Mouse (Mus musculus) liver, embryonic 14.5 days (tissue): Measurements from ENCODE around the gene Coasy. TPM values are rescaled to one million over a fixed set of nuclear protein-coding genes. Genes with fewer than 3 reads are reported as not detected.

Source experiments
- ATAC-seq: fragments of 200-750 bp; cut with Nextera tagmentation; 2 replicates; pipeline ENCODE4 v1.8.0; 2017; ENCODE audit warnings: moderate number of reproducible peaks, mild to moderate bottlenecking, moderate library complexity; ENCODE audit not compliant: insufficient read depth
- DNase-seq, 3 experiments: peaks; one replicate each; pipeline ENCODE4 v3.0.0-alpha.2; 2012 to 2013; ENCODE audit warnings: low read depth in 3 of 3, low spot score in 3 of 3
- H3K27ac ChIP-seq: fragments of 300-500 bp; sonication (generic); 2 replicates; pipeline ENCODE4 v1.5.1; 2014; ENCODE audit warnings: moderate library complexity, mild to moderate bottlenecking, control low read depth, inconsistent platforms
- H3K27me3 ChIP-seq: fragments of 300-500 bp; sonication (generic); 2 replicates; pipeline ENCODE4 v1.6.1; 2014; ENCODE audit warnings: mild to moderate bottlenecking, low read length, moderate library complexity; ENCODE audit not compliant: control insufficient read depth, insufficient read depth
- H3K36me3 ChIP-seq: fragments of 300-500 bp; sonication (generic); replicated peaks from 2 replicates; pipeline ENCODE4 v1.6.1; 2014; ENCODE audit warnings: low read depth; ENCODE audit not compliant: control insufficient read depth, insufficient read depth
- H3K4me1 ChIP-seq, 2 experiments: fragments of 200-500 bp in 1 of 2; fragments of 300-500 bp in 1 of 2; sonication (generic) in 1 of 2; replicated peaks; 2 replicates each; pipeline ENCODE4 v1.6.1; 2012 to 2014; ENCODE audit warnings: antibody characterized with exemption in 1 of 2, inconsistent platforms in 1 of 2, low read length in 1 of 2; ENCODE audit not compliant: control insufficient read depth in 2 of 2, insufficient read depth in 2 of 2
- H3K4me2 ChIP-seq: fragments of 300-500 bp; sonication (generic); 2 replicates; pipeline ENCODE4 v1.6.1; 2014; ENCODE audit warnings: low read depth, mild to moderate bottlenecking, control low read depth, moderate library complexity
- H3K4me3 ChIP-seq, 2 experiments: fragments of 200-500 bp in 1 of 2; fragments of 300-500 bp in 1 of 2; sonication (generic) in 1 of 2; 2 replicates each; pipeline ENCODE4 v1.5.1; 2012 to 2014; ENCODE audit warnings: low read depth in 2 of 2, low read length in 2 of 2, mild to moderate bottlenecking in 2 of 2, control low read depth in 1 of 2, inconsistent platforms in 1 of 2, moderate library complexity in 1 of 2; ENCODE audit not compliant: insufficient read depth in 1 of 2
- H3K9ac ChIP-seq: fragments of 300-500 bp; sonication (generic); replicated peaks from 2 replicates; pipeline ENCODE4 v1.6.1; 2014; ENCODE audit warnings: mild to moderate bottlenecking, control low read depth, moderate library complexity
- H3K9me3 ChIP-seq: fragments of 300-500 bp; sonication (generic); 2 replicates; pipeline ENCODE4 v1.6.1; 2016; ENCODE audit warnings: low read length, mixed read lengths; ENCODE audit not compliant: control insufficient read depth
- CTCF ChIP-seq: IDR thresholded peaks from 2 replicates; pipeline ENCODE4 v1.5.1; 2016; ENCODE audit warnings: antibody characterized with exemption, low read depth, control low read depth
- EP300 ChIP-seq: IDR thresholded peaks from 2 replicates; pipeline ENCODE4 v1.6.1; 2016; ENCODE audit warnings: antibody characterized with exemption, low read depth
- WGBS: fragments of 180-500 bp; shearing (Covaris S2); extraction: QIAGEN DNeasy Blood & Tissue Kit; methylation state at CpG from one replicate; pipeline ENCODE4 v1.1.7; 2014; ENCODE audit not compliant: insufficient replicate concordance; 5-methylcytosine and 5-hydroxymethylcytosine counted together
- polyA plus RNA-seq, 2 experiments: library from polyadenylated mRNA; depleted of rRNA in 1 of 2; stranded (reverse) in 1 of 2; unstranded in 1 of 2; fragments of >200 nt; fragmentation: Nextera tagmentation in 1 of 2; extraction: Ambion mirVana in 1 of 2; gene quantifications; 2 replicates each; pipeline versions ENCODE4 v1.2.1 to v1.2.3; 2012 to 2014

Gene Coasy
- polyA plus RNA-seq (2012; rRNA removed) (16.2 and 16.7 TPM in 2 replicates), polyA plus RNA-seq (2014; fragmentation: Nextera tagmentation; extraction: Ambion mirVana) (17.7 and 19.9 TPM in 2 replicates)

GRCm38 (mm10) chr11:101082208-101083082 lies at the start of gene Coasy:
TSS of gene Coasy (plus strand) at chr11:101082565.
- peak; percentile 87 for ATAC-seq
- peak within 1 kb of the TSS; percentile 89 for H3K9ac ChIP-seq
- H3K4me2 ChIP-seq, result peak within 1 kb of the TSS; percentile 98
- WGBS, result under 1% methylated on average over 51 of the region's 51 CpGs
- H3K9me3 ChIP-seq, result no peaks in the 10 kb centered on the region
- no peaks in the 10 kb centered on the region for H3K36me3 ChIP-seq
- H3K27ac ChIP-seq, result peak within 1 kb of the TSS; percentile 85
- DNase-seq, result peak; percentile 77 to 81 (median 79)
- peaks cover 39% of the 10 kb centered on the region for H3K27me3 ChIP-seq
- H3K4me1 ChIP-seq, result peaks cover 23 to 25% of the 10 kb centered on the region in 2 experiments
- TF ChIP-seq CTCF (peak; percentile 65), EP300 (no peak)
- H3K4me3 ChIP-seq, result peak within 1 kb of the TSS; percentile 81 to 82

GRCm38 (mm10) chr11:101033856-101034500 lies 48.4 kb upstream of the Coasy start:
- ATAC-seq, result no peak
- no peaks in the 10 kb centered on the region for H3K4me1 ChIP-seq
- TF ChIP-seq EP300, result no peak
- no peak for TF ChIP-seq CTCF
- H3K27ac ChIP-seq, result no peak overlapping the region
- H3K9me3 ChIP-seq, result no peaks in the 10 kb centered on the region
- H3K36me3 ChIP-seq, result peaks cover 89% of the 10 kb centered on the region
- no peaks in the 10 kb centered on the region for H3K27me3 ChIP-seq
- WGBS, result 91% methylated on average over 17 of the region's 17 CpGs
- no peak overlapping the region for H3K4me3 ChIP-seq
- H3K9ac ChIP-seq, result no peak overlapping the region
- no peak for DNase-seq
- H3K4me2 ChIP-seq, result no peak overlapping the region

- DNase-seq (no peak), ATAC-seq (no peak)
- Histone ChIP-seq H3K27me3 (no peaks in the 10 kb centered on the region), H3K4me2 (no peak overlapping the region), H3K27ac (no peak overlapping the region), H3K9ac (no peak overlapping the region), H3K4me3 (no peak overlapping the region), H3K4me1 (no peaks in the 10 kb centered on the region), H3K9me3 (no peaks in the 10 kb centered on the region), H3K36me3 (peaks cover 91% of the 10 kb centered on the region)
- TF ChIP-seq EP300 (no peak), CTCF (no peak)
- 91% methylated on average over 8 of the region's 8 CpGs for WGBS
These were observed 47.6 kb upstream of the Coasy start for GRCm38 (mm10) chr11:101034614-101035327.

GRCm38 (mm10) chr11:101035328-101035695 lies 47.1 kb upstream of the Coasy start:
- Histone ChIP-seq H3K27ac (no peak overlapping the region), H3K9ac (no peak overlapping the region), H3K36me3 (peaks cover 91% of the 10 kb centered on the region), H3K4me3 (no peak overlapping the region), H3K27me3 (no peaks in the 10 kb centered on the region), H3K9me3 (no peaks in the 10 kb centered on the region), H3K4me2 (no peak overlapping the region), H3K4me1 (no peaks in the 10 kb centered on the region)
- WGBS, result 84% methylated on average over 4 of the region's 4 CpGs
- DNase-seq (no peak), ATAC-seq (no peak)
- TF ChIP-seq EP300 (no peak), CTCF (no peak)
